Mouse (Mus musculus): ENCODE data around the gene Kcnj12.

Kcnj12 gene

GRCm38 (mm10) chr11:61025594-61025993 lies 3.2 kb downstream of the Kcnj12 start:
- no peak for DNase-seq

- no peak for DNase-seq
Observed at GRCm38 (mm10) chr11:61026381-61026780, 4.0 kb downstream of the Kcnj12 start.

GRCm38 (mm10) chr11:61027160-61027559 lies 4.8 kb downstream of the Kcnj12 start:
- DNase-seq: no peak

GRCm38 (mm10) chr11:61028211-61028950 lies 6.0 kb downstream of the Kcnj12 start:
- DNase-seq: no peak

GRCm38 (mm10) chr11:61029116-61029740 lies 6.9 kb downstream of the Kcnj12 start:
- DNase-seq: no peak

GRCm38 (mm10) chr11:61029864-61030595 lies 7.7 kb downstream of the Kcnj12 start:
- no peak for DNase-seq

- no peak for DNase-seq
Observed at GRCm38 (mm10) chr11:61031137-61031536, 8.8 kb downstream of the Kcnj12 start.

GRCm38 (mm10) chr11:61031658-61032445 lies 9.5 kb downstream of the Kcnj12 start:
- DNase-seq: no peak

GRCm38 (mm10) chr11:61032481-61032880 lies 10.1 kb downstream of the Kcnj12 start:
- no peak for DNase-seq

GRCm38 (mm10) chr11:61033160-61033559 lies 10.8 kb downstream of the Kcnj12 start:
- no peak for DNase-seq

- no peak for DNase-seq
Observed at GRCm38 (mm10) chr11:61036639-61037038, 14.3 kb downstream of the Kcnj12 start.

- DNase-seq: no peak
Observed at GRCm38 (mm10) chr11:61038277-61038782, 16.0 kb downstream of the Kcnj12 start.

- no peak for DNase-seq
Observed at GRCm38 (mm10) chr11:61040856-61041652, 18.7 kb downstream of the Kcnj12 start.

- no peak for DNase-seq
Observed at GRCm38 (mm10) chr11:61042593-61042992, 20.2 kb downstream of the Kcnj12 start.

- peak; percentile 19 for DNase-seq
Observed at GRCm38 (mm10) chr11:61043055-61043992, 21.0 kb downstream of the Kcnj12 start.

- DNase-seq: no peak
Observed at GRCm38 (mm10) chr11:61044741-61045140, 22.4 kb downstream of the Kcnj12 start.

GRCm38 (mm10) chr11:61047441-61047840 lies 25.1 kb downstream of the Kcnj12 start:
- DNase-seq: no peak

- DNase-seq: no peak
Observed at GRCm38 (mm10) chr11:61051151-61051550, 28.8 kb downstream of the Kcnj12 start.

GRCm38 (mm10) chr11:61056871-61057270 lies 34.5 kb downstream of the Kcnj12 start:
- DNase-seq: no peak

GRCm38 (mm10) chr11:61059691-61060457 lies 37.5 kb downstream of the Kcnj12 start:
- DNase-seq: no peak

All from thymus, postnatal 25 days (tissue).